Mouse (Mus musculus) small intestine, adult 10 weeks (tissue): ENCODE results near the gene Vmn1r222. TPM values are rescaled to one million over a fixed set of nuclear protein-coding genes. Genes with fewer than 3 reads are reported as not detected.

Experiments used
- polyA plus RNA-seq: library from polyadenylated mRNA; stranded (reverse); fragments of 350-450 nt; fragmentation: Illumina TruSeq; extraction: RNeasy Lipid Tissue Mini Kit (QIAGEN cat#74804); gene quantifications from one replicate; pipeline ENCODE4 v1.2.3, GENCODE M21; 2014; ENCODE audit warnings: low replicate concordance

Vmn1r222 gene
- not detected for polyA plus RNA-seq

DNA sequence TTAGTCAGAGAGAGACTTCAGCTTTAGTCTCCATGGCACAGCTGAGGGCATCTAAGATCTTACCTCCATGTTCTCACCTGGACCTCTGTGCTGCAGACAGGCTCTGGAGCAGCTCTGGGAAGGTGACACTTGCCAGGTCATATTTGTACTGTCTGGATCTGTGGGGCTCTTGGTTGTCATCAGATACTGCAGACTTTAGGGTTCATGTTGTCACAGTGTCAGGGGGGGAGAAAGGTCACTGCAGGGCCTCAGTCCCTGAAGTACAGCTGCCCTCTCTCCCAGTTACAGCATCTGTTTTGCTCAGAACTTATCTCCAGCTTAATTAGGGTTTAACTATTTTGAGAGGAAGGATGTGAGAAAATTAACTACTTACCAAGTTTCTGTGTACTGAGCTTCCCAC lies at the start of gene Vmn1r222:
Vmn1r222 (minus strand) TSS at position 101 of the 400 bp plus-strand sequence.

GRCm38 (mm10) chr13:23246834-23247233 lies 11.1 kb upstream of the Vmn1r222 start, which contains the start of gene Vmn1r223:
TSS of gene Vmn1r223 (plus strand) at chr13:23247134.

DNA sequence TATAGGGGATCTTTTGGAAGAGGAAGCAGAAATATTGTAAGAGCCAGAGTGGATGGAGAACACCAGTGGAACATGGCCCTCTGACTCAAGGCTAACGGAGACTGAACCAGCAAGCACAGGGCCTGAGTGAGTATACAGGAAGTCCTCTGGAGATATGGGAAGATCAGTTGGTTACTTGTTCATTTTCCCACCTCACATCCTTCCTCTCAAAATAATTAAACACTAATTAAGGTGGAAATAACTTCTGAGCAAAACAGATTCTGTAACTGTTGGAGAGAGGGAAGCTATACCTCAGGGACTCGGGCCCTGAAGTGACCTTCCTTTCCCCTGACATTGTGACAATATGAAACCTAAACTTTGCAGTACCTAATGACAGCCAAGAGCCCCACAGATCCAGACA lies 21.9 kb downstream of the Vmn1r222 start, which contains the start of gene Vmn1r221:
Vmn1r221 (plus strand) TSS at position 301 of the 400 bp plus-strand sequence.

DNA sequence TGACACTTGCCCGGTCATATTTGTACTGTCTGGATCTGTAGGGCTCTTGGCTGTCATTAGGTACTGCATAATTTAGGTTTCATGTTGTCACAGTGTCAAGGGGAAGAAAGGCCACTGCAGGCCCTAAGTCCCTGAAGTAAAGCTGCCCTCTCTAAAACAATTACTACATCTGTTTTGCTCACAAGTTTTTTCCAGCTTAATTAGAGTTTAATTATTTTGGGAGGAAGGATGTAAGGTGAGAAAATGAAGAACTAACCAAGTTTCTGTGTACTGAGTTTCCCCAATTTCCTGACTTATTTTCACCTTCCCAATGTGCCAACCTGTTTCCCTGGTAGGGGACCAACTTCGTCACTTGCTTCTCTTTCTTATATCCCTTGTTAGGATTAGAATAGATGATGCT lies 47.9 kb downstream of the Vmn1r222 start, which contains the start of gene Vmn1r220:
Vmn1r220 (minus strand) TSS at position 101 of the 400 bp plus-strand sequence.

Other genes with a start within 250 kb of the Vmn1r222 start
- not detected for gene Vmn1r213, start 228.3 kb downstream of the Vmn1r222 start, polyA plus RNA-seq
- gene Vmn1r214, start 205.5 kb downstream of the Vmn1r222 start, polyA plus RNA-seq: not detected
- gene Vmn1r215, start 167.9 kb downstream of the Vmn1r222 start, polyA plus RNA-seq: not detected
- gene Vmn1r217, start 117.7 kb downstream of the Vmn1r222 start, polyA plus RNA-seq: not detected
- gene Vmn1r218, start 102.8 kb downstream of the Vmn1r222 start, polyA plus RNA-seq: not detected
- gene Vmn1r219, start 76.6 kb downstream of the Vmn1r222 start, polyA plus RNA-seq: not detected
- gene Vmn1r220, start 48.0 kb downstream of the Vmn1r222 start, polyA plus RNA-seq: not detected
- gene Vmn1r221, start 21.8 kb downstream of the Vmn1r222 start, polyA plus RNA-seq: not detected
- gene Vmn1r223, start 11.2 kb upstream of the Vmn1r222 start, polyA plus RNA-seq: not detected
- gene Zfp322a, start 133.3 kb upstream of the Vmn1r222 start, polyA plus RNA-seq: 62.6 TPM
- gene Abt1, start 187.9 kb upstream of the Vmn1r222 start, polyA plus RNA-seq: 1.4 TPM
- gene Btn1a1, start 230.0 kb upstream of the Vmn1r222 start, polyA plus RNA-seq: not detected